Mouse (Mus musculus): ENCODE data around the gene Vamp5.

Vamp5 gene

DNA sequence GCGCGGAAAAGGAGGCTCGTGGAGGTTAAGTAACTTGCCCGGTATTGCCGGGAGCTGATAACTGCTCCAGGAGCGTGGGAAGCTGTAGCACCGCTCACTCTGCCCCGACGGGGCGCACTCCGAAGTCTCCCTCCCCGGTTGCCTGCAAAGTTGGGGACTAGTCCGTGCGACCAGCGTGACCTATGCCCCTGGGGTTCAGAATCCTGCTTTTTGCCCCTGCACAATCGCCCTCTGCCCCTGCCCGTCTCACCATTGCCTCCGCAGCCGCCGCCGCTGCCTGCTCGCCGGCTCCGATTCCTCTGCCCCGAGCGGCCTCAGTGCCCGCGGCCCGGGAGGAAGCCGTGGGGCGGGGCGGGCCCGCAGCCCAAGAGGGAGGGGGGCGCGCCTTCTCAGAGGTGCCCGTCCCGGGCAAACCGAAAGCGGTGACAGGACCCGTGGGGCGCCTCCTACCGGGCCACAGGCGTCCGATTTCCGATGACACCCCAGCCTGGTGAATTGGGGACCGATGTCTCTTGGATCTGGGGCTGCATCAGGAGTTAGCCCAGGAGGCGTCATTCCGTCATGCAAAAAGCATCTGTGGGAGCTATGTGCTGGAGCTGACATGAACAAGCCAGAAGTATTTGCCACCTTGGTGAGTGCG lies at the start of gene Vamp5:
TSS of gene Vamp5 (minus strand) at position 338 of the 640 bp plus-strand sequence.
- no peak for DNase-seq (ENCODE audit: extremely low read depth, low read depth)

DNA sequence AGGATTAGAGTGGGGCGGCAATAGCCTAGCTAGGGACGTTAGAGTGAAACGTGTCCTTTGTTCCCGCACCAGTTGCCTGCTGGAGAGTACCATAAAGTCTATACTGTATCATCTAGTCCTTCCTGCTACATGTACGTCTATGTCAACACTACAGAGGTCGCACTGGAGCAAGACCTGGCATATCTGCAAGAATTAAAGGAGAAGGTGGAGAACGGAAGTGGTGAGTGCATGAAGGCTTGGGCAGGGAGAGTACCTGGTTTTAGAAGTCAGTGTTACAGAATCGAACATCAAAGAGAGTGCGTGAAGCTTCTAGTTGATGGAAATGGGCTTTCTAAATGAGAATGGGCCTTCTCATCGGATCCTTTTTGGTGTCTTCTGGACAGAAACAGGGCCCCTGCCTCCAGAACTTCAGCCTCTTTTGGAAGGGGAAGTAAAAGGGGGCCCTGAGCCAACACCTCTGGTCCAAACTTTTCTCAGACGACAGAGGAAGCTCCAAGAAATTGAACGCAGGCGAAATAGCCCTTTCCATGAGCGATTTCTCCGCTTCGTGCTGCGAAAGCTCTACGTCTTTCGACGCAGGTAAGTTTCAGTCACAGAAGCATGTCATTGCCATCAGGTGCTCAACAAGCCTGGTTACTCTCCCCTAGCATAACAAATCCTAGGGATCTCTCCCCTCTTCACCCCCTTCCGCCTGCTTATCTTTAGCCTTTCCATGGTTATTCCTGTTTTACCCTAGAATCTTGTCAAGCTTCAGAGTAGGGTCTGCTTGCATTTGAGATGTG lies 49.0 kb upstream of the Vamp5 start:
- DNase-seq (ENCODE audit: extremely low read depth, low read depth), result no peak

DNA sequence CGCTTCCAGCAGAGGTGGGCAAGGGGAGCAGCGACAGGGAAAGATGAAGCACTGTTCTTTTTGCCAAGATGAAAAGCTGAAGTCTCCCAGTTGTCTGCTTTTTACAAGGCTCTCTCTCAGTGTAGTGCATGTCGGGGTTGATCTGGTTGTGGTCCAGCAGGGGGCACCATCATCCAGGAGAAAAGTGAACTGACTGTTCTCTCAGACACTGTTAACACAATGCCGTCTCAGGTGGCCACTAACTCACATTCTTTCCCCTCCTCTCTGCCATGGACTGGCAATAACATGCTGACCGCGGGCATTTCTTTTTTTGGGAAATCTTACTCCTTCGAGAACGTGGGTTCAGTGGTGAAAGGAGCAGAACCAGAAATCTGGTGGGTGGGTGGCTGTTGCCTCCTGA lies 47.8 kb upstream of the Vamp5 start:
- DNase-seq (ENCODE audit: extremely low read depth, low read depth), result peak; percentile 43

DNA sequence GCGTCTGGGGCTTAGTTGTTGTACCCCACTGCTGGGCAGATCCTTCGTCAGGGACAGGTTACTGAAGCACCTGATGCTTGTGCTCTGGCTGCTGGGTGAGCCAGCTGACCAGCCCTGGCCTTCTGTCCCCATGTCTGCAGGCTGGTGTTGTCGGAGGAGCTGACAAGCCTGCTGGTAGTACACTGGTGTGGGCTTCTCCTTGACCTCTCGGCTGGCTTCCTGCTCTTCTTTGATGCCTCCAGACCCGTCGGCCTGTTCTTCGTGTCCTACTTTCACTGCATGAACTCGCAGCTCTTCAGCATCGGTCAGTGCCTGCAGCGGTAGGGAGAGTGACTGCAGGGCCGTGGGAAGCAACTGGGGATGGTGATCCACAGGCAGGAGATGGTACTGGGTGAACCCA lies 45.4 kb upstream of the Vamp5 start:
- DNase-seq (ENCODE audit: extremely low read depth, low read depth), result no peak

DNA sequence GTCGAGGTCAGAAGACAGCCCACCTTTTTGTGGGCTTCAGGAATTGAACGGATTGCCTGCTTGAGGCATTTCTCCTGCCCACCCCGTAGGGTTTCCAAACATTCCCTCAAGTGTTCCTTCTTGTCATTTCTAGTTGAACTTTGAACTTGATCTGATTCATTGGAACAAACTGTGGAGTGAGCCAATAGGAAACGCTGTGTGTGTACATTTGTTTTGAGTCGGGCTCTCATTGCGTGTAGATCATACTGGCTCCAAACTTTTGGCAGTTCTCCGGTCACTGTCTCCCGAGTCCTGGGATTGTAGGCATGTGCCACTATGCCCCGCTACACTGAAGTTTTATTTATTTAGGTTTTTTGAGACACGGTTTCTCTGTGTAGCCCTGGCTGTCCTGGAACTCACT lies 40.6 kb upstream of the Vamp5 start:
- DNase-seq (ENCODE audit: extremely low read depth, low read depth), result no peak

DNA sequence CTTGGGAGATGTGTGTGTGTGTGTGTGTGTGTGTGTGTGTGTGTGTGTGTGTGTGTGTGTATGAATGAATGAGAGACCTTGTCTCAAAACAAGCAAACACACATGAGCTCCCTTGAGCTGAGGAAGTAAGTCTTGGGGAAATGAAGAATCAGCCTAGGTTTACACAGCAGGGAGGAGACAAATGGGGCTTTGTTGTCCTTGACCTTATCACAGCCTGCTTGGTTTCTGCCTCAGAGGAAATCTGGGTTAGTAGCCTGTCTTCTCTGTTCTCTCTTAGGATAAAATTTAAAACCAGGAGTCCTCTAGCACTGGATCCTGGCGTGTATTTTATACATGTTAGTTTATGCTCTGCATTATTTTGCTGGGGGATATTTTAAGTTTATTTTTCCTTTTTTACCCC lies 39.5 kb upstream of the Vamp5 start:
- no peak for DNase-seq (ENCODE audit: extremely low read depth, low read depth)

DNA sequence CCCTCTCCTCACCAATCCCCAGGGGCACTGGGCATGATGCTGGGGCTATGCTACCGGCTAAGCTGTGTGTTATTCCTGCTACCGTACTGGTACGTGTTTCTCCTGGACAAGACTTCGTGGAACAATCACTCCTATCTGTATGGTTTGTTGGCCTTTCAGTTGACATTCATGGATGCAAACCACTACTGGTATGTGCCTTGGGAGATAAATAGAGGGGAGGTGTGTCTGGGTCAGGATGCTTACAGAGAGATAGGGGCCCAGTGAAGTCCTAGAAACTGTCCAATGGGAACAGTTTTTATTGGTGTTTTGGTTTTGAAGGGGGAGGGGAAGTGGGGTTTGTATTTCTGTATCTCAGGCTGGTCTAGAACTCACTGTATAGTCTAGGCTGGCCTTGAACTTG lies 38.0 kb upstream of the Vamp5 start:
- DNase-seq (ENCODE audit: extremely low read depth, low read depth), result no peak

DNA sequence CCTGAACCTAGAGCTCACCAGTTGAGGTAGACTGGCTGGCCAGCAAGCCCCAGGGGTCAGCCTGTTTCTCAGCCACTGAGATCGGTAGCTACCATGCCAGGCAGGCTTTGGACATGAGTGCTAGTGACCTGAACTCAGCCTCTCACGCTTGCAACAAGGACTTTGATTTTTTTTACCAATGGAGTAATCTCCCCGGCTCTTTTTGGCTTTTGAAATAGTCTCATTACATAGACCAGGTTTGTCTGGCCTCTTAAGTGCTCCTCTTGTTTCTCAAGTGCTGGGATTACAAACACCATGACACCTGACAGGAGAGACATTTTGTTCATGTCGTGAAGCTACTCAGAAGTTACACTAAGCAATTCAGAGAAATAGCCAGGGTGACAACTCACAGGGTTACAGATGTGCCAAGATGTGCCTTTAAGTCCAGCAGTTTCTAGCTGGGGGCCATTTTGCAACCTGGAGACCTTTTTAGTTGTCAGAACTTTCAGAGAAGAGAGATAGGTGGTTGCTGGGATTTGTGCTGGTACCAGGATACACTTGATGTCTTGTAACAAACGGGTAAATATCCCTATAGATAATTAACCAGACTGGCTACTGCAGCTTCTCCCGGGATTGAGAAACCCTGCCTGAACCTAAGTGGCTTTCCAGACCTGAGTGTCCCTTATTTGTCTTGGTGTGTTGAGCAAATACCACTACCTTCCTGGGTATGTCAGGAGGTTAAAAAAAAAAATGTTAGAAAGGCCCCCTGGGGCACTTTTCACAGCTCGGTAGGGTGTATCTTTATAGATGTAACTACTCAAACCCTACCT lies 35.9 kb upstream of the Vamp5 start:
- no peak for DNase-seq (ENCODE audit: extremely low read depth, low read depth)

DNA sequence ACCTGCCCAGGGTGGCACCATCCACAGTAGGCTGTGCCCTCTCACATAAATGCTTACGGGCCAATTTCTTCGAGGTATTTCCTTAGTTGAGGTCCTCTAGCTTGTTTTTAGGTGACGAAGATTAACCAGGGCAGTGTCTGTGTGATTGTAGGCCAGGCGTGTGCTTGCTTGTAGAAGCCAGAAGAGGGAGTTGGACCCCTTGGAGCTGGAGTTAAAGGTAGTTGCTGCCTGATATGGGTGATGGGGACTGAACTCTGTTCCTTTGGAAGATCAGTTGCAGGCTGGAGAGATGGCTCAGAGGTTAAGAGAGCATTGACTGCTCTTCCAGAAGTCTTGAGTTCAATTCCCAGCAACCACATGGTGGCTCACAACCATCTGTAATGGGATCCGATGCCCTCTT lies 34.9 kb upstream of the Vamp5 start:
- no peak for DNase-seq (ENCODE audit: extremely low read depth, low read depth)

DNA sequence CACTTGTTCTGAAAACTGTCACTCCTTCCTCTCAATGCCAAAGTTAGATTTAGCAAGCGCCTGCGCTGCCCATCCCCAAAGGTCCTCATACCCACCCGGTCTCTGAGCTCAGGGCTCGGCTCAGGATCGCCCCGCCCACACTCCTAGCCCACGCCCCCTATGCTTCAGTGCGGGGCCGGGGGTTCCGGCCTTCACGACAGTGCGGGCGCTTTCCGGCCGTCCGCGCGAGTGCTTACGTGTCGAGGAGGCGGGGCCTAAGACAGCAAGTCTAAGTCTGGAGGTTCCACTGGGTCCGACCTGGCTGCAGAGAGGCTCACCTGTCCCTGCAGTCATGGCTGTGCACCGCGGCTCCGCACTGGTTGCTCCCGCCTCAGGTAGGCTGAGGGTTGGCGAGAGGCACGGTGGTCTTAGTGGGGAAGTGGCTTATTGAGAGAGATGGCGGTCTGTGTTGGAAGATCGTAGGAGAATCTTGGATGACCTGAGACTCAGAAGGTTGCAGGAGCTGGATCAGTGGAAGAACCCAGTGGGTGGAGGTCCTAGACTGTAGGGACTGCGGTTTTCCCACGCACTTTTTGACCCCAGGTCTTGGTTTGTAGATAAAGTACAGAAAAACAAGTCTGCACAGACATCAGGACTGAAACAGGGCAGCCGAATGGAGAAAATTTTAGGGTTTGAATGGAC lies 33.9 kb upstream of the Vamp5 start, which contains the start of gene Ggcx:
TSS of gene Ggcx (plus strand) at position 233 of the 681 bp plus-strand sequence.
- peak; percentile 75 for DNase-seq (ENCODE audit: extremely low read depth, low read depth)

DNA sequence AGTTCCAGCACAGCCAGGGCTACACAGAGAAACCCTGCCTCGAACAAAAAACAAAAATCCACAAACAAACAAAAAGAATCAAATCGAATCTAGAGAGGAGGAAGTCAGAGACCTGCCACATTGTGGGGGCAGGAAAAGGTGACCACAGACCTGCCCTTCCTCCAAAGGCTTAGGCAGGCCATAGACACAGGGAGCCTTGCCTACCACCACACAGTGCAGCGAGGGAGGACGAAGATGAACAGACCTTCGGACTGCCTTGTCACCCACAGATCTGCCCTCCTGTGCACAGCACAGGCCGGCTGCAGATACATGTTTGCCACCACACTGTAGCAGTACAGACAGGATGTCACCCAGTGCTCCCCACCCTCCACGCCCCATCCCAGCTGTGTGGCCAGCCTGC lies 30.2 kb upstream of the Vamp5 start:
- DNase-seq (ENCODE audit: extremely low read depth, low read depth), result no peak

DNA sequence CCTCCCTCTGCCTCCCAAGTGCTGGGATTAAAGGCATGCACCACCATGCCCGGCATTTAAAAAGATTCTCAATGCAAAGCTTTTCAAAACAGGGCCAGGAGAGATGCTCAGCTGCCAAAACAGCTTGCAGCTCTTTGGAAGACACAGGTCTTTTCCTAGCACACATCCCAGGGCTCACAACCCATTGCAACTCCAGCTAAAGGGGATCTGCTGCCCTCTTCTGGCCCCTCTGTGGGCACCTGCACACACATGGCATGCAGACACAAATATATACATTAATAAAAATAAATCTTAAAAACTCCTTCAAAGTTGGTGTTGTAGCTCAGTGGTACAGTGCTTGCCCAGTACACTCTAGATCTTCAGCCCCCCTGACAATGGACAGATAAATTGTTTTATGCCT lies 29.7 kb upstream of the Vamp5 start:
- no peak for DNase-seq (ENCODE audit: extremely low read depth, low read depth)

DNA sequence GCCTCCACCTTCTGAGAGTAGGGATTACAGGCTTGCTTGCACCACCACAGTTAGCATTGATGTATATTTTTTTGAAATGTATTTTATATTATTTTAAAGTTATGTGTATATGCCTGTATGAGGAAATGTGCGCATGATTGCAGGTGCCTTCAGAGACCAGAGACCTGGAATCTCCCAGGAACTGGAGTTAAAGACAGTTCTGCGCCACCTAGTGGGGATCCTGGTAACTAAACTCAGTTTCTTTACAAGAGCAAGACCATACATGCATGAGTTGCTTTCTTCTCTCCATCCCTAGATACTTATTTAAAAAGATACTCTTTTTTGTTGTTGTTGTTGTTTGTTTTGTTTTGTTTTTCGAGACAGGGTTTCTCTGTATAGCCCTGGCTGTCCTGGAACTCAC lies 29.3 kb upstream of the Vamp5 start:
- peak; percentile 58 for DNase-seq (ENCODE audit: extremely low read depth, low read depth)

DNA sequence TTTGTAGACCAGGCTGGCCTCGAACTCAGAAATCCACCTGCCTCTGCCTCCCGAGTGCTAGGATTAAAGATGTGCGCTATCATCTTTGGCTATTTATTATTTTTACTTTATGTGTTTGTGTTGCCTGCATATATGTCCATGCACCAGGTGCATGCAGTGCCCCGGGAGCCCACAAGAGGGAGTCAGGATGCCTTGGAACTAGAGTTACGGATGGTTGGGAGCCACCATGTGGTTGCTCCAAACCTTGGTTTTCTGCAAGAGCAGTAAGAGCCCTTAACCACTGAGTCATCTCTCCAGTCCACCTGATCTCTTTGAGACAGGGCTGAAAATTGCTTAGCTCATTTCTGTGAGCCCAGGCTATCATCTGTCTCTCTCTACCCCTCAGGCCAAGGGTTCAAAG lies 26.9 kb upstream of the Vamp5 start:
- DNase-seq (ENCODE audit: extremely low read depth, low read depth), result peak; percentile 84

DNA sequence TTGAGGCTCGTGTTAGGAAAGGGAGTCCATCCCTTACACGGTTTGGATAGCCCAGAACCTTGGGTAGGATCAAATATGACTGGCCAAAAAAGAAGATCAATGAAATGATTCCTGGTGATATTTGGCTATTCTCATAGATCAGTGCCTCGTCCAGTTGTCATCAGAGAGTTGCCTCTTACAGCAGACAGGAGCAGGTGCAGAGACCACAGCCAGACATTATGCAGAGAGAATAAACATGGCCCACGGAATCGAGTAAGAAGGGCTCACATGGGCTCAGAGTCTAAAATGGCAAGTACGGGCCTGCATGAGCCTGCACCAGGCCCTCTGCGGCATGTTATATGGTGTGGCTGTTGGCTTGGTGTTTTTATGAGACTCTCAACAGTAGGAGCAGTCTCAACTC lies 25.1 kb upstream of the Vamp5 start:
- DNase-seq (ENCODE audit: extremely low read depth, low read depth), result no peak

DNA sequence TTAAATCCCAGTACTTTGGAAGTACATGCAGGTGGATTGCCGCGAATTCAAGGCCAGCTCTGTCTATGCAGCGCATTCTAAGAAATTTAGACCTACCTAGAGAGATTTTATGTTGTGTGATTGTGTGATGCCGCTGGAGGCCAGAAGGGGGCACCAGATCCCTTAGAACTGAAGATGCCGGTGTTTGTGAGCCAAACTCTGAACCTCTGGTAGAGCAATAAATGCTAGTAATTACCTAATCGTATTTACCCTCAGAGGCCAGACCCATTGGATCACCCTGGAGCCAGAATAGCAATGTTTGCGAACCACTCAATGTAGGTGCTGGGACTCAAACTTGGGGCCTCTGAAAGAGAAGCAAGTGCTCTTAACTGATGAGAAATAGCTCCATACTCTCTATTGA lies 21.6 kb upstream of the Vamp5 start:
- no peak for DNase-seq (ENCODE audit: extremely low read depth, low read depth)

DNA sequence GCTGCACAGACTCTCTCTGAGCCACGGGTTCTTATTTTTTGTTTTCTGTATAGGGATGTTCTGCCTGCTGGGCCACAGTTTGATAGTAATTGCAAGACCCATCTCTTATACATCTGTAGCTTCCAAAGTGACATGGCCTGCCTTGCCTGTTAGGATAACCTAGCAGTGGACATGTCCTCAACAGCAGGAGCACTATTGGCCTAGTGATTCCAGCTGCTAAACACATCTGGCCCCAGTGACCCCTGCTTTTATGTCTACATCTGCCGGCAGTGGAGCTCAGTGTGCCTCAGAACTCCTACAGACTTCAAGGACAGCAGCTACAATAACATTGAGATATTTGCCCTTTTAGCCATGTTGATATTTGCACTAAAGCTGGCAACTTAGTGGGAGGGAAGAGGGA lies 19.7 kb upstream of the Vamp5 start:
- no peak for DNase-seq (ENCODE audit: extremely low read depth, low read depth)

DNA sequence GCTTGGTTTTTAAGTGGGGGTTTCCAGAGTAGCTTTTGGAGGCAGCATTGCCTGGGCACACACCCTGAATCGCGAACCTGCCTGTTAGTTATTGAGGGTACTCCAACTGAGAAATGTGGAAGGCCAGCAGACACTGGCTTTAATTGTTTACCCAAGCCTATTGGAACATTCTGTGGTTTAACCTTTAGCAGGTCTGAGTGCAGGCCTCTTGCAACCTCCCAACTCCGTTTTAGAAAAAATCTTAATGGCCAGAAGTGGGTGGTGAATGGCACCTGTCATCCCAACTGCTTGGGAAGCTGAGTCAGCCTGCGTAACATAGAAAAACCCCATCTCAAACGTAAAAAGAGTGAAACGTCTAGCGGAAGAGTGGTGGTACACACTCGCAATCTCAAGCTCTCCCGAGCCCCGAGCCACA lies 16.6 kb upstream of the Vamp5 start:
- no peak for DNase-seq (ENCODE audit: extremely low read depth, low read depth)

DNA sequence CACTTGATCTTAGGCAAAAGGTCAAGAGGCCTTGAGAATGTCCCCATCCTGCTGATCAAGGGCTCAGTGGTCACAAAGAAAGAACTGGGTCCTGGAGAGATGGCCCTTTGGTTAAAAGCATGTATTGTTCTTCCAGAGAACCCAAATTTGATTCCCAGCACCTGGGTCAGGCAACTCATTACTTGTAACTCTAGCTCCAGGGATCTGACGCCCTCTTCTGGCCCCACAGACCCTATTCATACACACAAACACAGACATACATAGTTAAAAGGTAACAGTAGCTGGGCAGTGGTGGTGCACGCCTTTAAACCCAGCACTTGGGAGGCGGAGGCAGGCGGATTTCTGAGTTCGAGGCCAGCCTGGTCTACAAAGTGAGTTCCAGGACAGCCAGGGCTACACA lies 12.1 kb upstream of the Vamp5 start:
- no peak for DNase-seq (ENCODE audit: extremely low read depth, low read depth)

DNA sequence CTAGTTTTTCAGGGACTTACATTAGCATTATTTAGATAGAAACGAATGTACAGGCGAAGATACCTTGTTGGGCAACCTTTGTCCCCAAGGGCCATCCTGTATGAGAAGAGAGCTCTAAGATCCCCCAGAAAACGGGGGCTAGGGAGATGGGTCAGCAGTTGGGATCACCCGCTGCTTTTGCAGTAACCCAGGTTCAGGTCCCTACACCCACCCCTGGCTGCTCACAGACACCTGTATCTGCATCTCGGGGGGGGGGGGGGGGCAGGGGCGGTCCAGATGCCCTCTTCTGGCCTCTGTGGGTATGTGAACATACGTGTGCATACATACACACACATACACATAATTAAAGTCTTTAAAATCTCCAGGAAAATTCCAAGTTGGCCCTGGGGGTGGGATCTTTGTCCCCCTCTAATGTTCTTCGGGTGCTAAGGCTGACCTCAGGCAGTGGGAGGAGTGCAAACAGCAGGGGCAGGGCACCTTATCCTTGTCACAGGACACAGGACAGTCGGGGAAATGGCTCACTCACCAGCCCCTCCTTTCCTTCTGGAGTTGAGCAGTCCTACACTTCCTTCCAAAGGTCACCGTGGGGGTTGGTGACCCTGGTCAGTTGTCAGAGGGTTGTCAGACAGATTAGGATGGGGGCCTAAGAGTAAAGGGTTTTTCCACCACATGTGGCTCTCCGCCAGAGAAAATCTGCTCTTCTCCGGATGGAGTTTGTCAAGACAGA lies 10.7 kb upstream of the Vamp5 start:
- no peak for DNase-seq (ENCODE audit: extremely low read depth, low read depth)

All from MEL-GATA-1-ER (cell line).